15 mouse cellular contexts compared by ENCODE assay signal in genomic region chr12:40117045-40117444, GRCm38 (mm10). TPM values are rescaled to one million over a fixed set of nuclear protein-coding genes. Genes with fewer than 3 reads are reported as not detected.
"Had no signal": no experiment of that assay in that cellular context is flagged by ENCODE, and none has a peak within 500 bp of the region (broad histone marks: within the 10 kb centered on the region; RNA-seq: fewer than 3 reads in every experiment).

No protein-coding gene starts in this region.

- DNase-seq: left cerebral cortex, postnatal 4 days; lung, embryonic 14.5 days; midbrain, embryonic 14.5 days; right cerebral cortex, adult 18-20 months; right cerebral cortex, postnatal 25 days; thymus, postnatal 36 days had no signal

- H3K4me3 ChIP-seq: limb, embryonic 13.5 days; liver, embryonic 15.5 days; midbrain, embryonic 10.5 days; neural tube, embryonic 12.5 days had no signal

- H3K27ac ChIP-seq: limb, embryonic 13.5 days; liver, embryonic 15.5 days; midbrain, embryonic 10.5 days; neural tube, embryonic 12.5 days had no signal

- H3K36me3 ChIP-seq: limb, embryonic 13.5 days; liver, embryonic 15.5 days; midbrain, embryonic 10.5 days; neural tube, embryonic 12.5 days had no signal

- H3K4me2 ChIP-seq: limb, embryonic 13.5 days; liver, embryonic 15.5 days; lung, embryonic 14.5 days; neural tube, embryonic 12.5 days had no signal

- ATAC-seq: hindbrain, embryonic 16.5 days; inflammation-experienced regulatory T-cells, adult 6 months had no signal

- H3K9ac ChIP-seq: limb, embryonic 13.5 days; liver, embryonic 15.5 days; lung, embryonic 14.5 days; neural tube, embryonic 12.5 days had no signal

- H3K4me1 ChIP-seq: limb, embryonic 13.5 days; liver, embryonic 15.5 days; midbrain, embryonic 10.5 days; neural tube, embryonic 12.5 days had no signal

- H3K9me3 ChIP-seq: limb, embryonic 13.5 days; liver, embryonic 15.5 days; midbrain, embryonic 10.5 days; neural tube, embryonic 12.5 days had no signal

- H3K27me3 ChIP-seq: limb, embryonic 13.5 days; liver, embryonic 15.5 days; neural tube, embryonic 12.5 days had no signal

RNA-seq across cellular contexts. Expression of gene Scin, which starts 17.0 kb away (rescaled TPM):
- total RNA-seq: left cerebral cortex, postnatal 10 days; liver, adult 2 months; neutrophil, adult 5-6 weeks had no signal
- polyA plus RNA-seq: hindbrain, embryonic 16.5 days; midbrain, embryonic 10.5 days had no signal
